Mouse (Mus musculus) kidney, postnatal 4 days (tissue): ENCODE data around the gene Gm49388.

Experiments
- DNase-seq, 2 experiments: peaks; one replicate each; pipeline ENCODE4 v3.0.0; 2021; ENCODE audit warnings: mixed read lengths in 2 of 2

Gene Gm49388

GRCm38 (mm10) chr7:127785308-127785707, at the start of gene Gm49388:
Gene Gm49388 (plus strand): TSS chr7:127785608.
- no peak for DNase-seq

- peak; percentile 89 to 92 for DNase-seq
These were observed 40.9 kb upstream of the Gm49388 start, which contains the start of gene Fbxl19 for GRCm38 (mm10) chr7:127744366-127745045. Gene Fbxl19 (plus strand): TSS chr7:127744543.

DNA sequence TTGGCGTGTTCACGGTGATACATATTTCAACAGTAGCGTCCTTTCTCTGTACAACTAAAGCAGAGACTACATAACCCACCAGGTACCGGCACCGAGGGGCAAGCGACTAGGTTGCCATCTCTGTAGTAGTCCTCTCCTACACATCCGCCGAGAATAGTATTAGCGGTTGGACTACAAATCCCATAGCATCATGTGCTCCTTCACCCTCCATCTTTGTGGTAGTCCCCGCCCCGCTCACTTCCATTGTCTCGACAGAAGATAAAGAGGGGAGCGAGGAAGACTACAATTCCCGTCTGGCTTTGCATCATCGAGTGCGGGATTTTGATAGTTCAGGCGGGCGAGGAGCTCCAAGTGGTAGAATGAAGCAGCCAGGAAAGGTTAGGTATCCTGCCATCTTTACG, 40.2 kb upstream of the Gm49388 start:
- peak; percentile 90 to 95 for DNase-seq

- peak; percentile 94 to 97 for DNase-seq
These were observed 39.5 kb upstream of the Gm49388 start for GRCm38 (mm10) chr7:127745652-127746493.

DNA sequence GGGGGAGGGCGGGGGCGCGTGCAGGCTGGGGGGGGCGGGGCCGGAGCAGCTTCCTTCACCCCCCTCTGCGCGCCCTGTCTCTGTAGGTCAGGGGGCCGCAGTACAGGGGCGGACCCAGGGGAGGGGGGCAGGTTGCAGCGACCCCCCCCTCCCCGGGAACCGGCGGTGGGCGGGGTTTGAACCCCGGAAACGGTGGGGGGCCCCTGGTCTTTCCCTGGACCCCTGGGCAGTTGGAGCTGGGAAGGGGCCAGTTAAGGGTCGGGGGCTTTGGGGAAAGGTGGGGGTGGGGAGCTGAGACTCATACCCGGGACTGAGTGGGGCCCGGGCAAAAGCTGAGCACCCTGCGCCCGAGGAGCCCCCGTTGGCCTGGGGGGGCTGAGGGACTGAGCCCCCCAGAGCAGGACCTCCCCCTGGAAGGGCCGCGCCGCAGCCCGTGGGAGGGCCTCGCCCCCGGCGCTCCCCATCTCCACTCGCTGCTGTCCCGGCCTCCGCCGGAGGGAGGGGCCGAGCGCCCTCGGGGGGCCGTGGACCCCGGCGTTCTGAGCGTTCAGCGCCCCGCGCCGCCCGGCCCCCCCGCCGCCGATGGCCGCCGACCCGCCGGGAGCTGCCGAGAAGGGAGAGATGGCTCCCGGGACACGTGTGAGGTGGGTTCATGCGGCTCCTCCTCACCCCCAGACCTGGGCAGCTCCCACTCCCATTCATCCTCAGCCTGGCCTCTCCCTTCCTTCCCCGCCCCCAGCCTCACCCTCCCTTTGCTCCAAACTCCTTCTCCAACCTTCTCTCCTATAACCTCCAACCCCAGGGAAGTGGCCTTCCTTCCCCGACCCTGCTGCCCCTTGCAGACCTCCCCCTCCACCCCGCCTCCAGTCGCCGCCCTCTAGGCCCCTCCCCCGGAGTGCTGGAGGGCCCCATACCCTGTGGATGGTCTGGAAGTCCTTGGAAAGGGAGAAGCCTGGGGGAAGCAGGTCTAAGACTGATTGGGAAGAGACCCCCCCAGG, 38.6 kb upstream of the Gm49388 start:
- peak; percentile 62 to 68 for DNase-seq

- no peak for DNase-seq
These were observed 37.7 kb upstream of the Gm49388 start for GRCm38 (mm10) chr7:127747559-127748234.

GRCm38 (mm10) chr7:127748235-127748560, 37.2 kb upstream of the Gm49388 start:
- DNase-seq: no peak

DNA sequence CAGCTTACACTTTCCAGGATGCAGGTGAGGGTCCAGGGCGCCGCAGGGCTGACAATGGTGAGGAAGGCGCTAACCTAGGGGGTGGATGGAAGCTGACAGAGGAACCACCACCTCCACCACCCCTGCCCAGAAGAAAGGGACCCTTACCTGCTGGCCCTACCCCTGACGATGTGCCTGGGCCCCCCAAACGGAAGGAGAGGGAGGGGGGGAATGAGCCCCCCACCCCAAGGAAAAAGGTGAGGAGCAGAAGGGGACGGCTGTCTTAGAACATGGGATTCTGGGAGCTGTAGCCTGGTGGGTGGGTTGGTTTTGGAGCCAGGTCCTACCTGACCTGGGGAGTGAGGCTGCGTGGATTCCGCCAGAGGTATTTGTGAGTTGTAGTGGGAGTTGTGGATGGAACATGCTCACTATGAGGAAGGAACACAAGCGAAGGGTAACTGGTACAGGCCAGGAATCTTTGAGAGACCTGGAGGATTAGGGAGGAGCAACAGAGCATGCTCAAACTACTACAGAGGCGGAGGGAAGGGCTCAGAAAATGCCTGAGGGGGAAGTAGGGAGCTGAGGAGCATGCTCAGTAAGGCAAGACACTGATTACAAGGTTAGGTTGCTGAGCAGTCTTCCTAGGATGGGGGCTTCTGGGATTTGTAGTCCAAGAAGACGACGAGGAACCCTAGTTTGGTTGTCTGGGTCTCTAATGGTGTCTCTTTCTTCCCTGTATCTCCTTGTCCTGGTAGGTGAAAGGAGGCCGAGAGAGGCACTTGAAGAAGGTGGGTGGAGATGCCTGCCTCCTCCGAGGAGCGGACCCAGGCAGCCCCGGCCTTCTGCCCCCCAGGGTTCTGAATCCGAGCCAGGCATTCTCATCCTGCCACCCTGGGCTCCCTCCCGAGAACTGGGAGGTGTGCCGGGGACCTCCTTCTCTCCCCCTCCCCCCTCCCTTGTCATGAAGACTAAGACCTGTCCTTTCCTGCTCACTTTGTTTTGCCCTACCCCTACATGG, 35.0 kb upstream of the Gm49388 start:
- DNase-seq: peak in 1 of 2 experiments; percentile 39

GRCm38 (mm10) chr7:127751619-127752018, 33.8 kb upstream of the Gm49388 start:
- no peak for DNase-seq

DNA sequence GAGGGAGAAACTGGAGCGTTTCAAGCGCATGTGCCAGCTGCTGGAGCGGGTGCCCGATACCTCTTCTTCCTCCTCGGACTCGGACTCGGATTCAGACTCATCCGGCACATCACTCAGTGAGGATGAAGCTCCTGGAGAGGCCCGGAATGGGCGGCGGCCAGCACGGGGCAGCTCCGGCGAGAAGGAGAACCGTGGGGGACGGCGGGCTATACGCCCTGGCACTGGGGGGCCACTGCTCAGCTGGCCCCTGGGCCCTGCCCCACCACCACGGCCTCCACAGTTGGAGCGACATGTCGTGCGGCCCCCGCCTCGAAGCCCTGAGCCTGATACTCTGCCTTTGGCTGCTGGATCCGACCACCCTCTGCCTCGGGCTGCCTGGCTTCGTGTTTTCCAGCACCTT, 33.3 kb upstream of the Gm49388 start:
- no peak for DNase-seq

GRCm38 (mm10) chr7:127753158-127753557, 32.2 kb upstream of the Gm49388 start:
- DNase-seq: no peak

- DNase-seq: no peak
These were observed 31.7 kb upstream of the Gm49388 start for GRCm38 (mm10) chr7:127753741-127754140.

DNA sequence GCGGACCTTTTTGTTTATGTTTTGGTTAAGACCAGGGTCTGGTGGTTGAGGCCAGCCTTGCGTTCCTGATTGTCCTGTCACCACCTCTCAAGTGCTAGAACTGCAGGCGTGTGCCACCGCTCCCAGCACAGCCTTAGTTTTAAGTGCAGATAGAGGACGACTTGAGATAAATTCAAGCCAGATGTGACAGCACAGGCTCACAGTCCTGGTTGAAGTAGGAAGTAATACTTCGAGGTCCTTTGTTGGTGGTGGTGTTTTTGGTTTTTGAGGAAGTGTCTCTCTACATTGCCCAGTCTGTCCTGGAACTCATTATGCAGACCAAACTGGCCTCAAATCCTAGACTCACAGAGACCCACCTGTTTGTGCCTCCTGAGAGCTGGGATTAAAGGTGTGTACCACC, 25.7 kb upstream of the Gm49388 start:
- no peak for DNase-seq

- DNase-seq: no peak
These were observed 24.9 kb upstream of the Gm49388 start for GRCm38 (mm10) chr7:127760478-127760877.

DNA sequence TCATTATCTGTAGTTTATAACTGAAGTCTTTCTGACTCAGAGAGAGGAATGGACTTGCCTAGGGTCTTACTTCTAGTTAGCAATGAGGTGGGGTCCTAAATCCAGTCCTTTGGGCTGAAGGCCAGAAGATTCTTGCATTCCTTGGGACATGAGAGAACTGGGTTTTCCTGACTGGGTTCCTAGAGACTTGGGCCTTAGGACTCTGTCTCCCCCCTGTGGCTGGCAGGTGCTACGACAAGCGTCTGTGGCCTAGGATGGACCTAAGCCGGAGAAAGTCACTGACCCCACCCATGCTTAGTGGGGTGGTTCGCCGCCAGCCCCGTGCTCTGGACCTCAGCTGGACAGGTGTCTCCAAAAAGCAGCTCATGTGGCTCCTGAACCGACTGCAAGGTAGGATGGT, 24.4 kb upstream of the Gm49388 start:
- peak; percentile 81 to 85 for DNase-seq

GRCm38 (mm10) chr7:127763642-127764041, 21.8 kb upstream of the Gm49388 start:
- DNase-seq: no peak

- peak in 1 of 2 experiments; percentile 34 for DNase-seq
These were observed 19.7 kb upstream of the Gm49388 start for GRCm38 (mm10) chr7:127765756-127766155.

- DNase-seq: no peak
These were observed 18.4 kb upstream of the Gm49388 start for GRCm38 (mm10) chr7:127766851-127767609.

DNA sequence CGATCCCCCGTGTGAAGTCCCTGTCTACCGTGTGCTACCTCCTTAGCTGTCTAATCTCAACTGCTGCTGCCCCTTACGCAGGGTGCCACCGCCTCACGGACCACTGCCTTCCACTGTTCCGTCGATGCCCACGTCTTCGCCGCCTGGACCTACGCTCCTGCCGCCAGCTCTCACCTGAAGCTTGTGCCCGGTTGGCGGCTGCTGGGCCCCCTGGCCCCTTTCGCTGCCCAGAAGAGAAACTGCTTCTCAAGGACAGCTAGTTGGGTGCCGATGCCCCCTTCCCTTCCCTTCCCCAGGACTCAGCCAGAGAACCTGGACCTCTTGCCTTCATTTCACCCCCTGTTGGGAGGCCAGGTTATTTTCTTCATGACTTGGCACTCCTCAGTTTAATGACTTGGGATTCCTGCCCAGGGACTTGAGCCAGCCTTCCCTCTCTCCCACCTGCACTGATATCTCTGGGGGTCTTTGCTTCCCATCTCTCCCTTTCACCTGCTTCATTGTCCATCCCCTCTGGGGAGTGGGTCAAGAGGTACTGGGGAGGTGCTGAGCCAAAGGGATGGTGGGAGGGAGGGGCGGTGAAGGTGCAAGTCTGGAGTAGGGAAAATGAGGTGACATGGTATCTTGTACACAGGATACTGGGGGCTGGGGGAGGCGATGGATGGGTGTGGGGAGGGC, 17.6 kb upstream of the Gm49388 start:
- DNase-seq: no peak
